22 mouse cellular contexts compared by ENCODE assay signal in genomic region chr10:69383186-69383585, GRCm38 (mm10).
"Had no signal": no experiment of that assay in that cellular context is flagged by ENCODE, and none has a peak within 500 bp of the region (broad histone marks: within the 10 kb centered on the region; RNA-seq: fewer than 3 reads in every experiment).

No protein-coding gene starts in this region.

- ATAC-seq: liver, embryonic 12.5 days; midbrain, embryonic 13.5 days had no signal

- H3K9ac ChIP-seq: limb, embryonic 13.5 days; liver, embryonic 12.5 days; liver, embryonic 15.5 days; lung, embryonic 15.5 days; midbrain, embryonic 13.5 days; neural tube, embryonic 12.5 days; neural tube, embryonic 15.5 days; stomach, embryonic 15.5 days had no signal

- H3K36me3 ChIP-seq: limb, embryonic 10.5 days; limb, embryonic 13.5 days; liver, embryonic 12.5 days; liver, embryonic 15.5 days; lung, embryonic 15.5 days; midbrain, embryonic 10.5 days; midbrain, embryonic 13.5 days; neural tube, embryonic 12.5 days; neural tube, embryonic 15.5 days; stomach, embryonic 15.5 days had no signal

- H3K4me2 ChIP-seq: limb, embryonic 13.5 days; liver, embryonic 12.5 days; liver, embryonic 15.5 days; lung, embryonic 15.5 days; midbrain, embryonic 13.5 days; neural tube, embryonic 12.5 days; neural tube, embryonic 15.5 days; stomach, embryonic 15.5 days had no signal

- H3K4me3 ChIP-seq: layer of hippocampus, adult 2 months; limb, embryonic 10.5 days; limb, embryonic 13.5 days; liver, embryonic 12.5 days; liver, embryonic 15.5 days; lung, embryonic 15.5 days; megakaryocyte, embryonic 14.5 days; midbrain, embryonic 10.5 days; midbrain, embryonic 13.5 days; neural tube, embryonic 12.5 days; neural tube, embryonic 15.5 days; stomach, embryonic 15.5 days had no signal

- H3K9me3 ChIP-seq: limb, embryonic 10.5 days; limb, embryonic 13.5 days; liver, embryonic 12.5 days; liver, embryonic 15.5 days; lung, embryonic 15.5 days; megakaryocyte, embryonic 14.5 days; midbrain, embryonic 10.5 days; midbrain, embryonic 13.5 days; neural tube, embryonic 12.5 days; neural tube, embryonic 15.5 days; stomach, embryonic 15.5 days had no signal

- H3K27me3 ChIP-seq: limb, embryonic 13.5 days; liver, embryonic 12.5 days; liver, embryonic 15.5 days; lung, embryonic 15.5 days; megakaryocyte, embryonic 14.5 days; midbrain, embryonic 13.5 days; neural tube, embryonic 12.5 days; neural tube, embryonic 15.5 days; stomach, embryonic 15.5 days had no signal

- DNase-seq: kidney, postnatal 25 days; layer of hippocampus, adult 9-11 months; liver; lung, adult 18-20 months; lung, postnatal 10 days; lung, postnatal 36 days; right cerebral cortex, postnatal 25 days; spleen, adult 18-20 months; thymus, postnatal 25 days had no signal

- H3K4me1 ChIP-seq: limb, embryonic 10.5 days; limb, embryonic 13.5 days; liver, embryonic 12.5 days; liver, embryonic 15.5 days; lung, embryonic 15.5 days; megakaryocyte, embryonic 14.5 days; midbrain, embryonic 13.5 days; neural tube, embryonic 12.5 days; neural tube, embryonic 15.5 days; stomach, embryonic 15.5 days had no signal

- H3K27ac ChIP-seq: kidney, postnatal 0 days; layer of hippocampus, adult 2 months; limb, embryonic 10.5 days; limb, embryonic 13.5 days; liver, embryonic 12.5 days; liver, embryonic 15.5 days; lung, embryonic 15.5 days; midbrain, embryonic 10.5 days; midbrain, embryonic 13.5 days; neural tube, embryonic 12.5 days; neural tube, embryonic 15.5 days; stomach, embryonic 15.5 days had no signal
